Comparison of ENCODE assay signal across 8 mouse cellular contexts in genomic region chr7:19822604-19823058, GRCm38 (mm10). TPM values are rescaled to one million over a fixed set of nuclear protein-coding genes. Genes with fewer than 3 reads are reported as not detected.
DNase-seq lines count a peak whose midpoint lies in the region; ATAC-seq lines count a peak whose summit lies in the region.

TSS of gene Bcl3 (minus strand) at chr7:19822770.

- no peaks in the 10 kb centered on the region; the same call in 1 of the 2 replicates for H3K36me3 ChIP-seq in erythroblast, embryonic 14.5 days (ENCODE audit: control insufficient read depth)
- H3K36me3 ChIP-seq in forebrain, embryonic 10.5 days (replicated peaks) = no peaks in the 10 kb centered on the region
- H3K36me3 ChIP-seq in midbrain, embryonic 10.5 days = no peaks in the 10 kb centered on the region
- H3K36me3 ChIP-seq in stomach, embryonic 16.5 days (ENCODE audit: control insufficient read depth, insufficient read depth, low read length) = 0 out of 2 replicates have a peak, but pooled peaks cover 6% of the 10 kb centered on the region

- intact Hi-C loops in heart, postnatal 14 days (cut with DNase I) = no loop called here

- H3K27ac ChIP-seq in forebrain, embryonic 10.5 days = peak within 1 kb of the TSS; percentile 74
- H3K27ac ChIP-seq in midbrain, embryonic 10.5 days (replicated peaks) = peak within 1 kb of the TSS; percentile 74
- H3K27ac ChIP-seq in stomach, embryonic 16.5 days (ENCODE audit: low read length) = peak within 1 kb of the TSS; percentile 95

- H3K4me3 ChIP-seq in erythroblast, embryonic 14.5 days (replicated peaks) = peak within 1 kb of the TSS; percentile 52
- peak within 1 kb of the TSS; percentile 54 for H3K4me3 ChIP-seq in forebrain, embryonic 10.5 days
- peak within 1 kb of the TSS; percentile 57 for H3K4me3 ChIP-seq in midbrain, embryonic 10.5 days
- H3K4me3 ChIP-seq in stomach, embryonic 16.5 days (replicated peaks; ENCODE audit: low read length) = peak within 1 kb of the TSS; percentile 64

- peaks cover 4% of the 10 kb centered on the region; the same call in 1 of the 2 replicates for H3K9me3 ChIP-seq in erythroblast, embryonic 14.5 days (ENCODE audit: control insufficient read depth, low read length)
- H3K9me3 ChIP-seq in forebrain, embryonic 10.5 days = peaks cover 6% of the 10 kb centered on the region; the same call in 1 of the 2 replicates
- H3K9me3 ChIP-seq in midbrain, embryonic 10.5 days (replicated peaks) = peaks cover 9% of the 10 kb centered on the region; the same call in 1 of the 2 replicates
- H3K9me3 ChIP-seq in stomach, embryonic 16.5 days (replicated peaks; ENCODE audit: control insufficient read depth, low read length) = no peaks in the 10 kb centered on the region

- peak within 1 kb of the TSS; percentile 90 for H3K9ac ChIP-seq in stomach, embryonic 16.5 days (ENCODE audit: low read length)

- peaks cover 3% of the 10 kb centered on the region for H3K4me1 ChIP-seq in erythroblast, embryonic 14.5 days (ENCODE audit: control insufficient read depth)
- H3K4me1 ChIP-seq in forebrain, embryonic 10.5 days = peaks cover 34% of the 10 kb centered on the region
- peaks cover 30% of the 10 kb centered on the region for H3K4me1 ChIP-seq in midbrain, embryonic 10.5 days
- H3K4me1 ChIP-seq in stomach, embryonic 16.5 days (ENCODE audit: control insufficient read depth, insufficient read depth, low read length) = peaks cover 44% of the 10 kb centered on the region

- 2% methylated on average over 41 of the region's 42 CpGs for WGBS in forebrain, embryonic 10.5 days
- 1% methylated on average over 42 of the region's 42 CpGs for WGBS in midbrain, embryonic 10.5 days
- 1% methylated on average over 41 of the region's 42 CpGs for WGBS in stomach, embryonic 16.5 days

- peak within 1 kb of the TSS; percentile 97 for H3K4me2 ChIP-seq in stomach, embryonic 16.5 days (ENCODE audit: low read depth, low read length)

- H3K27me3 ChIP-seq in erythroblast, embryonic 14.5 days (ENCODE audit: control insufficient read depth) = peaks cover 34% of the 10 kb centered on the region
- peaks cover 75% of the 10 kb centered on the region for H3K27me3 ChIP-seq in forebrain, embryonic 10.5 days (ENCODE audit: poor library complexity, severe bottlenecking)
- H3K27me3 ChIP-seq in midbrain, embryonic 10.5 days (ENCODE audit: low read depth, poor library complexity, severe bottlenecking) = peaks cover 81% of the 10 kb centered on the region
- no peaks in the 10 kb centered on the region; the same call in 1 of the 2 replicates for H3K27me3 ChIP-seq in stomach, embryonic 16.5 days (ENCODE audit: control insufficient read depth, insufficient read depth, low read length)

- ATAC-seq in erythroblast, adult 5-6 weeks (replicated peaks; ENCODE audit: low FRiP score, poor library complexity, severe bottlenecking) = no peak
- ATAC-seq in stomach, embryonic 16.5 days (ENCODE audit: insufficient read depth, low FRiP score) = peak; percentile 19

- DNase-seq in forebrain, embryonic 10.5 days (ENCODE audit: extremely low spot score, low spot score) = no peak
- peak; percentile 75 to 83 for DNase-seq in heart, postnatal 14 days
- DNase-seq in kidney, postnatal 4 days = peak; percentile 64 to 77
- DNase-seq in midbrain, embryonic 10.5 days (ENCODE audit: low spot score) = peak; percentile 31
- DNase-seq in cerebellum, postnatal 36 days = no peak

RNA-seq across cellular contexts. Expression of gene Bcl3, which starts in this region (rescaled TPM):
- polyA plus RNA-seq in erythroblast, embryonic 14.5 days (2012) = 0.15 and 0.18 TPM in 2 replicates
- 14.8 TPM in 1 of 2 replicates, not detected in the other for total RNA-seq in erythroblast, adult 5-6 weeks (2015; ENCODE audit: low replicate concordance)
- 0.84 and 1.5 TPM in 2 replicates for total RNA-seq in erythroblast, adult 5-6 weeks (2017; ENCODE audit: low replicate concordance)
- 0.91 and 1.4 TPM in 2 replicates for polyA plus RNA-seq in forebrain, embryonic 10.5 days (2016; fragmentation: Nextera tagmentation; extraction: Ambion mirVana)
- total RNA-seq in heart, postnatal 14 days (2021) = 1 to 10 TPM; 3.9 to 4.5 TPM
- polyA plus RNA-seq in midbrain, embryonic 10.5 days (2016; fragmentation: Nextera tagmentation; extraction: Ambion mirVana) = 1.1 and 1.8 TPM in 2 replicates
- 9.2 TPM in 2 replicates for polyA plus RNA-seq in stomach, embryonic 16.5 days (2015; fragmentation: Nextera tagmentation; extraction: Ambion mirVana)

Comparison
In these comparisons a context has a peak if more than half of its experiments do, and no peak if none do; other contexts are left out.
1. DNase-seq: peak in heart, postnatal 14 days (2 of 2), kidney, postnatal 4 days (2 of 2) and midbrain, embryonic 10.5 days (single experiment); none in forebrain, embryonic 10.5 days (single experiment) and cerebellum, postnatal 36 days (0 of 2).
2. Peak in every context shown above with its lines, with median percentiles within 50 percentile points of each other: H3K4me3 ChIP-seq and H3K27ac ChIP-seq.